Mouse (Mus musculus): Measurements from ENCODE around the gene Casc3.

DNA sequence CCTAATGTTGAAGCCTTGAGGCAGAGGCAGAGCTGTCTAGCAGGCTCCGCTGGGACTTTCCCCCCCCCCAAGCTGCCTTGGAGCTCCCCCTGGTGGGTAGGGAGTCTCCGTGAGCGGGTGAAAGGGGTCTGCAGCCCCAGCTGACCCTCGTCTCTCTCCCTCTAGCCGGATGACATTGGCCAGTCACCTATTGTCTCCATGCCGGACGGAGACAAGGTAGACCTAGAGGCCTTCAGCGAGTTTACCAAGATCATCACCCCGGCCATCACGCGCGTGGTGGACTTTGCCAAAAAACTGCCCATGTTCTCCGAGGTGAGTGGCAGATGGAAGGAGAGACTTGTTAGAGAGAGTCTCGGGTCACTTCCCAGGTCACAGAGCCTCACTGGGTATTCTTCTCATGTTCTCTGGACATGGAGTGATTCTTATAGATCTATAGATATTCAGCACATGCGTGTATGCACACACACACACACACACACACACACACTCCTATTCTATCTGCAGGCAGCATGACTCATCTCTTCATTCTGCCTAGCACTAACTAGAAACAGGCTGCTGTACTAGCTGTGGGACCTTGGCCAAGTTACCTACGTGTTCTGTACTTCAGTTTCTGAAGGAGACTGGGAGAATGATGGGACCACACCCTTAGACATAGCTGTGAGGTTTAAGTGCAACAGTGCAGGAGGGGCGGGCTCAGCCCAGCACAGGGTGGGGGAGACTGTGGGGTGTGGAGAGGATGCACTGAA lies 41.8 kb upstream of the Casc3 start:
- TF ChIP-seq POLR2A (IDR thresholded peaks at IDR 0.05; ENCODE audit: insufficient read length, low read depth) (no peak), MAX (IDR thresholded peaks at IDR 0.05; ENCODE audit: low read depth) (no peak), E2F4 (IDR thresholded peaks at IDR 0.05; ENCODE audit: insufficient read depth) (no peak), REST (IDR thresholded peaks at IDR 0.05; ENCODE audit: insufficient read depth, insufficient read length) (no peak), POLR2AphosphoS2 (IDR thresholded peaks at IDR 0.05; ENCODE audit: insufficient read length, low read depth) (no peak), TCF3 (IDR thresholded peaks at IDR 0.05; ENCODE audit: insufficient read length, low read depth) (no peak), MYOG (IDR thresholded peaks at IDR 0.05; ENCODE audit: control insufficient read depth in 1 of 3, insufficient read depth in 1 of 3, insufficient read length in 2 of 3, low read depth in 2 of 3) (no peak), CEBPB (IDR thresholded peaks at IDR 0.05; ENCODE audit: insufficient read depth, poor library complexity, severe bottlenecking) (no peak), USF1 (IDR thresholded peaks at IDR 0.05; ENCODE audit: low read depth) (no peak), SRF (IDR thresholded peaks at IDR 0.05; ENCODE audit: control insufficient read depth, insufficient read length, low read depth) (no peak)
